Mouse (Mus musculus) hindbrain, postnatal 0 days (tissue): ENCODE data around the gene Tgfb2. TPM values are rescaled to one million over a fixed set of nuclear protein-coding genes. Genes with fewer than 3 reads are reported as not detected.

ENCODE experiments used
- ATAC-seq: fragments of 200-750 bp; cut with Nextera tagmentation; 2 replicates; pipeline ENCODE4 v1.8.0; 2017; ENCODE audit warnings: mild to moderate bottlenecking, moderate TSS enrichment, moderate library complexity
- DNase-seq: peaks from one replicate; pipeline ENCODE4 v3.0.0-alpha.2; 2015; ENCODE audit warnings: low spot score
- H3K27ac ChIP-seq: fragments of 300-500 bp; sonication (generic); 2 replicates; pipeline ENCODE4 v1.5.1; 2014; ENCODE audit warnings: mild to moderate bottlenecking
- H3K27me3 ChIP-seq: fragments of 300-500 bp; sonication (generic); 2 replicates; pipeline ENCODE4 v1.6.1; 2014; ENCODE audit warnings: low read length, mixed read lengths; ENCODE audit not compliant: insufficient read depth
- H3K36me3 ChIP-seq: fragments of 300-500 bp; sonication (generic); 2 replicates; pipeline ENCODE4 v1.6.1; 2014; ENCODE audit warnings: low read length, mixed read lengths; ENCODE audit not compliant: insufficient read depth
- H3K4me1 ChIP-seq: fragments of 300-500 bp; sonication (generic); 2 replicates; pipeline ENCODE4 v1.6.1; 2014; ENCODE audit warnings: antibody characterized with exemption, low read length, mixed read lengths; ENCODE audit not compliant: insufficient read depth
- H3K4me2 ChIP-seq: fragments of 300-500 bp; sonication (generic); 2 replicates; pipeline ENCODE4 v1.6.1; 2014; ENCODE audit warnings: low read depth, mild to moderate bottlenecking, low read length, moderate library complexity, mixed read lengths
- H3K4me3 ChIP-seq: fragments of 300-500 bp; sonication (generic); 2 replicates; pipeline ENCODE4 v1.5.1; 2014; ENCODE audit warnings: low read length
- H3K9ac ChIP-seq: fragments of 300-500 bp; sonication (generic); replicated peaks from 2 replicates; pipeline ENCODE4 v1.6.1; 2014; ENCODE audit warnings: mild to moderate bottlenecking, low read length, moderate library complexity, mixed read lengths
- H3K9me3 ChIP-seq: fragments of 300-500 bp; sonication (generic); 2 replicates; pipeline ENCODE4 v1.6.1; 2016; ENCODE audit warnings: low read length, mixed read lengths
- CTCF ChIP-seq: IDR thresholded peaks from 2 replicates; pipeline ENCODE4 v1.5.1; 2016; ENCODE audit warnings: antibody characterized with exemption, control low read depth, low read depth
- WGBS: fragments of 180-500 bp; shearing (Covaris S2); extraction: QIAGEN DNeasy Blood & Tissue Kit; methylation state at CpG from one replicate; pipeline ENCODE4 v1.1.7; 2014; 5-methylcytosine and 5-hydroxymethylcytosine counted together
- polyA plus RNA-seq: library from polyadenylated mRNA; unstranded; fragments of >200 nt; fragmentation: Nextera tagmentation; extraction: Ambion mirVana; gene quantifications from 2 replicates; pipeline ENCODE4 v1.2.1, GENCODE M21; 2015
- total RNA-seq: library from RNA; depleted of rRNA; stranded (reverse); fragments of >200 nt; gene quantifications from 2 replicates; pipeline ENCODE4 v1.2.3, GENCODE M21; 2014

The Tgfb2 gene
- total and polyA plus RNA-seq, 2 experiments from 2014 or later = 13.1 to 30.6 TPM

DNA sequence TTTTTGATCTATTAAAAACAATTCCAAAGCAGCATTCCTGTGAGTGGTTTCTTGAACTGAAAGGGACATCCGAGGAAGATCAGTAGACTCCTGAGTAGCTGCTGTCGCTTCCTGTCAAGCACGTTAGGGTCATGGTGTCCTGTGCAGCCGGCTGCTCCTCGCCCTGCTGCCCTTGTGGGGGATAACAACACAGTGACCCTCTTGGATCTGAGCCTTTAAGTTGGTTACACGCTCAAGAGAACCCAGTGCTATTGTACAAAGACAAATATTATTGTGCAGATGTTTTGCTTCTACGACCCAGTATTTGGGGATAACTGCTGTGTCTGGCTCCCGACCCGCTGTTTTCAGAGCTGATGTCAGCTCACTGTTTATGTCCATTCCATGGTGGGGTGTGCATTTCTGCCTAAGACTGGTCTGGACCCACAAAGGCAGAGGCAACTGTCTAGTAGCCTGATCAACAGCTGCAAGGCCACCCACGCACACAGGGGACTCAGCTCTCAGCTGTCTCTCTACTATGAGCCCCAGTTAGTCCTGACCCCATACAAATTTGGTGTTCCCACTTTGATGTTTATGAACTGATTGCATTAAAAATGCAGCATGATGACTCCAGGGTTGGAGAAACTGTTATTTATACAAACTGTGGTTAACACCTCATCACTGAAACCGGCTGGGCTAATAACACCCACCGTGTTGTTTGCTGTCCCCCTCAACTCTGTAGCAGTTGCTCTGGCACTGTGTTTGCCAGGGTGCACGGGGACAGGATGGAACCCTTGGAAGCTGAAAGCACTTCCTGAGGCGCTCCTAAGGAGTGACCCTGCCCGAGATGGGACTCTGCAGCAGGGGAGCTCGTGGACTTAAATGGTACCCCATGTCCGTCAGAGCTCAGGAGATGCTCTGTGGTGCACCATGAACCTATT is 9.4 kb upstream of the Tgfb2 start:
- no peak for DNase-seq
- H3K27ac ChIP-seq = no peak overlapping the region
- no peak for TF ChIP-seq CTCF
- no peak overlapping the region for H3K4me3 ChIP-seq
- H3K9me3 ChIP-seq = no peaks in the 10 kb centered on the region
- H3K9ac ChIP-seq = no peak overlapping the region
- no peaks in the 10 kb centered on the region for H3K4me1 ChIP-seq
- no peaks in the 10 kb centered on the region for H3K27me3 ChIP-seq
- peaks cover 11% of the 10 kb centered on the region; the same call in 1 of the 2 replicates for H3K36me3 ChIP-seq
- 81% methylated on average over 17 of the region's 17 CpGs for WGBS
- H3K4me2 ChIP-seq = no peak overlapping the region
- ATAC-seq = no peak

DNA sequence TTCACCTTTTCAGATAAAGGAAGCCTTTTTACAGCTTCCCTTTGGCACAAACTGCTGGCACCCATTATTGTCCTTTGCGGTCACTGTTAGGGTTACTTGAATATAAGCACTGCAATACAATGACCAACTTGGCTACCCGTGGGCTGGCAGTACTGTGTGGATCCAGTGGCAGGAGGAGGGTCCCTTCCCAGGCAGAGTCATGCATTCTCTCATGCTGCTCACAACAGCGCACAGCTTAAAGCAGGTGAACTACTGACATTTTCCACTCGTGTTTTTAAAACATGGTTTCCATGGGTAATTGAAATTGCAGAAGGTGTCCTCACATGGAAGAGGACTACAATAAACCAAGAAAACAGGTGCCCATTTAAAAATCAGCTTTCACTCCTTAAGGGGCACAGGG is 8.4 kb upstream of the Tgfb2 start:
- no peak for ATAC-seq
- Histone ChIP-seq H3K36me3 (0 out of 2 replicates have a peak, but pooled peaks cover 4% of the 10 kb centered on the region), H3K27me3 (no peaks in the 10 kb centered on the region), H3K9ac (no peak overlapping the region), H3K4me2 (no peak overlapping the region), H3K9me3 (no peaks in the 10 kb centered on the region), H3K4me3 (no peak overlapping the region), H3K4me1 (no peaks in the 10 kb centered on the region), H3K27ac (no peak overlapping the region)
- no peak for TF ChIP-seq CTCF
- WGBS = 81% methylated on average over 4 of the region's 4 CpGs
- no peak for DNase-seq

DNA sequence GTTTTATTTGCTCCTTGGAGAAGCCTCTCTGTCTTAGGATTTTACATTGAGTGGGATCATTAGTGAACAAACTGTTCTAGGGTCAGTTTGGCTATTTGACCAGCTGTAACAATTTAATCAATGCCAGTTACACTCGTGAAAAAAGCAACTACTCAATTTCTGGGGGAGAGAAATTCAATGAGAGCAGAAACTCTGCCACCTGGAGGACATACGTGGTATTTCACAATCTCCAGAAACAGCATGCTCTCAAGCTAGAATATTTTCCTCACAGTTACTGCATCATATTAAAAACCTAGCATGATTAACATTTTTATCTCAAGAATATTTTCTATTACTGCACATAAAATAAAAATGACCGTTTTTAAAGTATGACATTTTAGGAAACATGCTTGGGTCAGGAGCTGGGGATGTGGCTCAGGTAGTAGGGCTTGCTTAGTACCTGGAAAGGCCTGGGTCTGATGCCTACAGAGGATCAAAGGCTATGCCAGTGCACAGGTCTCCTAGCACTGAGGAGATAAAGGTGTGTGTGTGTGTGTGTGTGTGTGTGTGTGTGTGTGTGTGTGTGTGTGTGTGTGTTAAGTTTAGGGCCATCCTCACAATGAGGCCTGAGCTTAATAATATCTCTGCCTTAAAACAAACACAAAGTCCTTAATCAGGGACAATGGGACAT is 7.1 kb upstream of the Tgfb2 start:
- Histone ChIP-seq H3K9me3 (no peaks in the 10 kb centered on the region), H3K27ac (no peak overlapping the region), H3K36me3 (0 out of 2 replicates have a peak, but pooled peaks cover 4% of the 10 kb centered on the region), H3K9ac (no peak overlapping the region), H3K27me3 (no peaks in the 10 kb centered on the region), H3K4me1 (no peaks in the 10 kb centered on the region), H3K4me2 (no peak overlapping the region), H3K4me3 (no peak overlapping the region)
- DNase-seq (peak; percentile 83), ATAC-seq (no peak)
- WGBS = 0% methylated on average over 3 of the region's 3 CpGs
- TF ChIP-seq CTCF = peak; percentile 83

DNA sequence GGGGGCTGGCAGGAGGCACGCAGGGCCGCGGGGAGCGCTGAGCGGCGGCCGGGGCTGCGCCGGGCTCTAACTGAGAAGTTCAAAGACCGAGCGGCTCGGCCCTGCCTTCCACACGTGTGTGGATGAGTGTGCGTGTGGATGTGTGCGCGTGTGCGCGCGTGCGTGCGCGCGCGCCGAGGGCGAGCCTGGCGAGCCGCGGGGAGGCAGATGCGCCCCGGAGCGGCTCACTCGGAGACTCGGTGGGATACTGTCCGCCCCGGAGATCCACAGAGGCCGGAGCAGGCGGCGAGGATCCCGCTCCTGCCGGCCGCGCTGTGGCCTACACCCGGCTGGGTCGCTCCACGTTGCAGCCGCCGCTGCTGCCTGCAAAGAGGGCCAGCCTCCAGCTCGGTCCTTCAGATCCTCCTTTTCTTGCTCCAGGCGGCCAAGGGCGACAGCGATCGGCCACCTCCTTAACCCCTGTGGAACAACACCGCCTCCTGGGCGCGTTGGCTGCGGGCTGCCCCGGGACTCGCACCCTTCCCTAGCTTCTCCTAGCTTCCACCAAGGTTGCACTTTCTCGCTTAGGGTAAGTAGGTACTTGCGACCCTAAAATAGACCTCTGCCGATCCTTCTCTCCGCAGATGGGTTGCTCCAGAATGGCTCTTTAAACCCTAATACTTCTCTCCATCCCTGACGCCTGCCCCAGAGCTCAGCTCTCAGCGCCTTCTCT is 430 bp downstream of the Tgfb2 start:
- H3K4me1 ChIP-seq = no peaks in the 10 kb centered on the region
- peak overlapping the region; percentile 97 for H3K4me2 ChIP-seq
- TF ChIP-seq CTCF = peak; percentile 39
- H3K9ac ChIP-seq = peak overlapping the region; percentile 58
- no peaks in the 10 kb centered on the region for H3K9me3 ChIP-seq
- peak overlapping the region; percentile 49 for H3K27ac ChIP-seq
- ATAC-seq = peak; percentile 63
- DNase-seq = peak; percentile 77
- H3K4me3 ChIP-seq = peak overlapping the region; percentile 55
- H3K36me3 ChIP-seq = no peaks in the 10 kb centered on the region
- WGBS = 1% methylated on average over 63 of the region's 65 CpGs
- no peaks in the 10 kb centered on the region for H3K27me3 ChIP-seq

DNA sequence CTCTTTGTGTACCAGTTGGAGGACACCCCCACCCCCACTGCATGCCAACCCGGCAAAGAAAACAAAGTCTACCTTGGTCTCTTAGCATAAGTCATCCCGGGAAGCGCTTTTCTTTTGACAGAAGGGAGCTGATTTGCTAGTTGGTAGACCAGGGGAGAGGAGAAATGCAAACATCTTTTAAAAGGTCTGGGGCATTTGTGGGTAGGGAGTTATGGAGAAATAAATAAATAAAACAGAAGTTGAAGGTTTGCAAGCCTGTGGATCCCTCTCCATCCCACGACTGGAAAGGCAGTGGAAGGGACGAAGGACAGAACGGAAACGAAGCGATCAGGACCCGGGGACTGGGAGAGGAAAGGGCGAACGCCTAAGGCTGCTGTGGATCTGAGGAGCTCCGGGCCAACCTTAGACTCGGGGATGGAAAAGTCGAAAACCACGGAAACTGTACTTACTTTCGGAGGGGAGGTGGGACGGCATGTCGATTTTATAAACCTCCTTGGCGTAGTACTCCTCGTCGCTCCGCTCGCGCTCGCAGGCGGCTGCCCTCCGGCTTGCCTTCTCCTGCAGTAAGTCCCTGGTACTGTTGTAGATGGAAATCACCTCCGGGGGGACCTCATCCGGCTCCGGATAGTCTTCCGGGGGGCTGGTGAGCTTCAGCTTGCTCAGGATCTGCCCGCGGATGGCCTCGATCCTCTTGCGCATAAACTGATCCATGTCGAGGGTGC is 1.6 kb downstream of the Tgfb2 start:
- no peak for TF ChIP-seq CTCF
- Histone ChIP-seq H3K9me3 (no peaks in the 10 kb centered on the region), H3K36me3 (no peaks in the 10 kb centered on the region), H3K27ac (peak overlapping the region; percentile 46; the same call in 1 of the 2 replicates), H3K9ac (peak overlapping the region; percentile 58), H3K4me1 (no peaks in the 10 kb centered on the region), H3K27me3 (no peaks in the 10 kb centered on the region), H3K4me2 (peak overlapping the region; percentile 97), H3K4me3 (peak overlapping the region; percentile 55)
- ATAC-seq = peak; percentile 8; the same call in 1 of the 2 replicates
- WGBS = under 1% methylated on average over 36 of the region's 36 CpGs
- DNase-seq = peak; percentile 46
